Mouse (Mus musculus): ENCODE measurements around the gene Mras.

Gene Mras

GRCm38 (mm10) chr9:99357921-99358692 is 79.1 kb downstream of the Mras start, which contains the start of gene Esyt3:
TSS of gene Esyt3 (minus strand) at chr9:99358557.
- DNase-seq (ENCODE audit: low spot score), result peak; percentile 67

DNA sequence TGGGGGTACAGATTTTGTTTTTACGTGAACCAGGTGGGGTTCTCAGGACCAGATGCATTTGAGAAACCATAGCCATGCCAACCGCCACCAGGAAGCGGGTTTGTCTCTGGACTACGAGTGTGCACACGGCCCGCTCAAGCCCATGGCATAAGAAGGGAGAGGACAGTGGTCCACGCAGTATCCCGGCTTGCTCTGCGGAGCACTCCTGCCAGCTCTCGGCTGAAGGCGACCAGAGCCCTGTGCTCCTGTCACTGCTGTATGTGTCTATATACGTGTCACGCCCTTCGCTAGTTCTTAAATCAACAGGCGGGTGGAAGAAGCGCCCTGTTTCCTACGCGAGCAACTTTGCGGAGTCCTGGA is 79.6 kb downstream of the Mras start:
- DNase-seq (ENCODE audit: low spot score), result no peak

GRCm38 (mm10) chr9:99355971-99356370 is 81.2 kb downstream of the Mras start:
- DNase-seq (ENCODE audit: low spot score), result no peak

- no peak for DNase-seq (ENCODE audit: low spot score)
Measured at GRCm38 (mm10) chr9:99354796-99355195, 82.4 kb downstream of the Mras start.

GRCm38 (mm10) chr9:99353390-99353789 is 83.8 kb downstream of the Mras start:
- no peak for DNase-seq (ENCODE audit: low spot score)

DNA sequence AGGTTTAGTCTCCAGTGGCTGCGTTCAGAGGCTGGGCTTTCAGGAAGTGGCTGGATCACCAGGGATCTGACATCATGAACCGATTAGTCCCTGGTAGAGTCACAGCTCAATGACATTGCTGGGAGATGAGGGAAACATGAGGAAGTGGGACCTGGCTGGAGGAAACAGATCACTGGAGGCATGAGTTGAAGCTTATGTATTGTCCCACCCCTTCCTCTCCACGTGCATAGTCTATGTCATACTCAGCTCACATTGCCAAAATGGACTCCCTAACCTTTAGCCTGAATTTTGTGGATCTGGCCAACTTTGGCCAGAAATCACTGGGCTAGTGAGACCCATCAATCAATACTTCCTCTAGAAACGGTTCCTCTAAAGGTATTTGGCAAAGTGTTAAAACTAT is 84.2 kb downstream of the Mras start:
- no peak for DNase-seq (ENCODE audit: low spot score)

DNA sequence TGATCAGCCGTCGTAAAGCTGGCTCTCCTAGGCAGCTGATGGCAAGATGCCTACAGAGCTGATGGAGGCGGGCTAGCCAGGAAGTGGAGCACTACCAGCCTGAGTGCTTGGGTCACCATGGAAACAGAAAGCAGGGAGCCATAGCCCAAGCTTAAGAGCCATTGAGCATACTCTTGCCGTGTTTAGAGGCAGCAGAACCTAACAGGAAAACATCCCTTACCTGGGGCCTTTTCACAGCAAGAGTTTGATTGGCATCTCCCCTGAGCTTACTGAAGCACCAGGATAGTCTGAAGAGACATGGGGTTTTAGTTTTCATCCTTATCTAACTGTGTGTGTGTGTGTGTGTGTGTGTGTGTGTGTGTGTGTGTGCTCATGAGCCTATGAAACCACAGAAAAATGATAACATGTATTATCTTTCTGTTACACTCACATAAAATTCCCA is 91.8 kb downstream of the Mras start:
- DNase-seq (ENCODE audit: low spot score), result peak; percentile 25

GRCm38 (mm10) chr9:99341600-99341999 is 95.6 kb downstream of the Mras start:
- DNase-seq (ENCODE audit: low spot score), result no peak

- peak; percentile 45 for DNase-seq (ENCODE audit: low spot score)
Measured at GRCm38 (mm10) chr9:99340126-99340525, 97.1 kb downstream of the Mras start.

- no peak for DNase-seq (ENCODE audit: low spot score)
Measured at GRCm38 (mm10) chr9:99339182-99339581, 98.0 kb downstream of the Mras start.

- DNase-seq (ENCODE audit: low spot score), result no peak
Measured at GRCm38 (mm10) chr9:99338293-99338692, 98.9 kb downstream of the Mras start.

DNA sequence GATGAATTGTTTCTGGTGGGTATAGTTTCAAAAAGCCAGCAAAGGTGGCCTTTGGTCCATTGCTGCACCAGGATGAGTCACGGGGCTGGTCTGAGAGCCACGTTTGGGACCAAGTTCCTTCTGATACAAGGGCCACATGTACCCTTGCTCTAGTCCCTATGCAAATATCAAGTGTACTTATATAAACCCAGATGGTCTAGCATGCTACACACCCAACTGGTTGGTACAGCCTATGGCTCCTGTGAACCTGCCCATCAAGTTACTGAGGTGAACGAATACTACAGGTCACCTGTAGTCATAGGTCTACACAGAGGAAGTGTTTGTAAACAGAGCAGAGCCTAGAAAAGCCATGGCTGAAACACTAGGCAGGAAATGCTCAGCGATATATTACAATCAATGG is 100.6 kb downstream of the Mras start:
- no peak for DNase-seq (ENCODE audit: low spot score)
